Mouse (Mus musculus) embryo, embryonic 11 days (tissue): ENCODE measurements at regions not wholly inside any gene's neighbourhood (a gene's known extent, or its start where the extent isn't known, plus 50 kb on each side); places are given as distances from the start of the nearest gene placed in this dataset.
A peak's percentile ranks its signal among the peaks of the same experiment; 100 is the strongest.

Experiments used
- DNase-seq: peaks from one replicate; pipeline ENCODE4 v3.0.0-alpha.2; 2015

- no peak for DNase-seq
These were observed 648.0 kb upstream of the Nova1 start for GRCm38 (mm10) chr12:47466740-47467139.

GRCm38 (mm10) chr12:47465924-47466323 lies 647.2 kb upstream of the Nova1 start:
- no peak for DNase-seq

- DNase-seq: no peak
These were observed 612.9 kb upstream of the Nova1 start for GRCm38 (mm10) chr12:47431669-47432068.

- DNase-seq: no peak
These were observed 593.5 kb upstream of the Nova1 start for GRCm38 (mm10) chr12:47412251-47412650.

GRCm38 (mm10) chr12:47406563-47406962 lies 587.8 kb upstream of the Nova1 start:
- no peak for DNase-seq

GRCm38 (mm10) chr12:47406131-47406530 lies 587.4 kb upstream of the Nova1 start:
- DNase-seq: no peak

- no peak for DNase-seq
These were observed 564.5 kb upstream of the Nova1 start for GRCm38 (mm10) chr12:47383225-47383624.

- no peak for DNase-seq
These were observed 534.5 kb upstream of the Nova1 start for GRCm38 (mm10) chr12:47353269-47353668.

GRCm38 (mm10) chr12:47351229-47351628 lies 532.5 kb upstream of the Nova1 start:
- no peak for DNase-seq

GRCm38 (mm10) chr12:47313413-47313812 lies 494.7 kb upstream of the Nova1 start:
- peak; percentile 70 for DNase-seq

GRCm38 (mm10) chr12:47275904-47276303 lies 457.2 kb upstream of the Nova1 start:
- DNase-seq: peak; percentile 13

- DNase-seq: no peak
These were observed 453.6 kb upstream of the Nova1 start for GRCm38 (mm10) chr12:47272309-47272708.

- DNase-seq: no peak
These were observed 445.4 kb upstream of the Nova1 start for GRCm38 (mm10) chr12:47264118-47264517.

GRCm38 (mm10) chr12:47263408-47263807 lies 444.7 kb upstream of the Nova1 start:
- DNase-seq: peak; percentile 2

GRCm38 (mm10) chr12:47252306-47252705 lies 433.6 kb upstream of the Nova1 start:
- peak; percentile 44 for DNase-seq

- no peak for DNase-seq
These were observed 425.1 kb upstream of the Nova1 start for GRCm38 (mm10) chr12:47243623-47244514.

GRCm38 (mm10) chr12:47220016-47220415 lies 401.3 kb upstream of the Nova1 start:
- DNase-seq: no peak

GRCm38 (mm10) chr12:47219340-47219739 lies 400.6 kb upstream of the Nova1 start:
- peak; percentile 9 for DNase-seq

- DNase-seq: no peak
These were observed 392.8 kb upstream of the Nova1 start for GRCm38 (mm10) chr12:47211417-47212104.

GRCm38 (mm10) chr12:47202936-47203335 lies 384.2 kb upstream of the Nova1 start:
- no peak for DNase-seq

- no peak for DNase-seq
These were observed 379.9 kb upstream of the Nova1 start for GRCm38 (mm10) chr12:47198609-47199008.

- peak; percentile 21 for DNase-seq
These were observed 346.0 kb upstream of the Nova1 start for GRCm38 (mm10) chr12:47164736-47165135.

- peak; percentile 67 for DNase-seq
These were observed 345.4 kb upstream of the Nova1 start for GRCm38 (mm10) chr12:47164031-47164717.
